Mouse (Mus musculus) liver, adult 2 months (tissue): ENCODE measurements at regions not wholly inside any gene's neighbourhood (a gene's known extent, or its start where the extent isn't known, plus 50 kb on each side); places are given as distances from the start of the nearest gene placed in this dataset.

Experiments used
- CTCF ChIP-seq: fragments of 200-500 bp; IDR thresholded peaks from 2 replicates; pipeline ENCODE4 v1.5.1; 2011; ENCODE audit warnings: low read depth, low read length, control low read depth
- POLR2A ChIP-seq: fragments of 200-500 bp; IDR thresholded peaks from 2 replicates; pipeline ENCODE4 v1.6.1; 2011; ENCODE audit warnings: low read length, control low read depth; ENCODE audit not compliant: insufficient read depth; ENCODE audit errors: extremely low read depth

DNA sequence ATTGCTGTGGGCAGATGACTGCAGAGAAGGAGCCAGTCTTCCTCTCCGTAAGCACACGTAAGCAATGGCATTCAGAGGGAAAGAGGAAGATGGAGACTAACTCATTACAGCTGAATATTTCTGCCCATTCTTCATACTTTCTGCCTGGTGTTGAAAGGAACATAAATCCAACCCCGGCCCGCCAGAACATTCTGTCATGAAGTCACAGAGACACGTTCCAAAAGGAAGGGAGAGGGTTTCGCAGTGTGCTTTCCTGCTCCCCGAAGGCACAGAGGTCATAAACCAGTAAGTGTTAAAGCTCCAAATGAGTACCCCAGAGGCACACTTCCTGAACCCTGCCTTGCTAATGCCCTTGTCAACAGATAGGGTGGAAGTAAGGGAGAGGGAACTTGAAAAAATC, 51.5 kb upstream of the Erg start:
- TF ChIP-seq CTCF (no peak), POLR2A (no peak)
